Mouse (Mus musculus): ENCODE data around the gene Ttc28.

DNA sequence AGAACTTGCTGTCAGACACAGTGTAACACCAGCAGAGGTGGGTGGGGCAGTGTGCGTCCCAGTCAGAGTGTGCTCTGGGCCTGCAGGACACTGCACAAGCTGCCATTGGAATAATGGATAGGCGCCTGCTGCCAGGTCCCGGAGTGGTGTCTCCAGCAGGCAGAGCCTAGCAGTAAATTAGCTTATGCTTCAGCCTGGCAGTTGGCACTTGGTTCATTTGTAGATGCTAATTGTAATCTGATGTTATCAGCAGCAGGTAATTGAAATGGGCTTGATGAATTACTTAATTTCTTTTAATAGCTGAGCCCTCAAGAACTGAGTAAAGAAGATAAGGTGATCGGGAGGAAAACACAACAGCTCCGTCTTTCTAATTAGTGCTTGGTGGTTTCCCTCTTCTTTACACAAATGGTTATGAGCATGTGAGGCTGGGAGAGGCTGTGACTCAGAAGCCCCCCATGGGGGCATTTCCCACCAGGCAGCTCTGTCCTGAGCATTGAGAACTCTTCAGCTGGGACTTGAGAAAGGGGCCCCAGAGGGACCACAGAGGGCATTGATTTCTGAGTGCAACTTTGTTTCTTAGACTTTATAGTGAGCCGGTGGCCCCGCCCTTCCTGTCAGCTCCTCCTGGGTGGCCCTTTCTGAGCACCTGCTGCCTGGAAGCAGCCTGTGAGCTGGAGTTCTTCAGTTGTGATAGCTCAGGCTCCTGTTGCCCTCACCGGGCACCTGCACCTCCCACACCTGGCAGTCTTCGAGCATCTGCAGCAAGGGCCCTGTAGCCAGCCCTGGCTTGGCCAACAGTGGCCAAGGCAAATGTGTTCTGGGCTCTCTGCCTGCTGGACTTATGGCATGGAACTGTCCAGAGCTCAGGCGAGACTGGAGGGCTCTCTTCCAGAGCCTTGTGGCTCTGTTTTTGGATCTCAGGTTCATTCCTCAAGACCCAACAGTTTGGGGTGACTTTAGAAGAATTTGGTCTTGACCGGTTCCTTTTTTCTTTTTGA, 316.2 kb downstream of the Ttc28 start:
- TF ChIP-seq CTCF (IDR thresholded peaks at IDR 0.05; ENCODE audit: control insufficient read depth, insufficient read depth, insufficient read length) (no peak), CEBPB (IDR thresholded peaks at IDR 0.05; ENCODE audit: low read depth) (no peak), USF1 (IDR thresholded peaks at IDR 0.05; ENCODE audit: low read depth) (no peak), MYOG (IDR thresholded peaks at IDR 0.05; ENCODE audit: control insufficient read depth, extremely low read depth, insufficient read length) (no peak), MAX (IDR thresholded peaks at IDR 0.05) (no peak), MYOD1 (IDR thresholded peaks at IDR 0.05; ENCODE audit: control insufficient read depth, insufficient read length, low read depth) (no peak), FOSL1 (IDR thresholded peaks at IDR 0.05; ENCODE audit: insufficient read depth, low read length, poor library complexity, severe bottlenecking) (no peak)
